Mouse (Mus musculus): ENCODE measurements around the gene Olfr1340. TPM values are rescaled to one million over a fixed set of nuclear protein-coding genes. Genes with fewer than 3 reads are reported as not detected.

Olfr1340 gene
- polyA plus RNA-seq, 1 experiment from 2014 or later: not detected

DNA sequence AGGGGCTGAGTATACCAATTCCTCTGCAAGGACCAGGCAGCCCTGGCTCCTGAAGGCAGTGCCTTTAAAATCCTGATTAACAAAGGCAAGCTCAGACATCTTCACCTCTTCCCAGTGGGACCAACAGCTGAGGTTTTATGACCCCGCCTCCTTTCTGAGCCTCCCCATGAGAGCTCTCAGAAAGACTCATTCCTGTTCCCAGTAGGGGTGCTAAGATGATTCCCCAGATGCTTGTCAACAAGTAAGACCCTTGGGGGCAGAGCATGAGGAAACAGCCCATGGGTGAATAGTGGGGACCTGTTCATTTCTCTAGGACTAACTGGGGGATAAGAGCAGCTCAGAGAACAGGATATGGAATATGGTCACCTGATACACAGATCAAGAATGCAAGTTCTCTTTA lies 38.7 kb downstream of the Olfr1340 start, which contains the start of gene Olfr1338:
TSS of gene Olfr1338 (minus strand) at position 101 of the 400 bp plus-strand sequence.
- no peaks in the 10 kb centered on the region for H3K27me3 ChIP-seq (ENCODE audit: insufficient read depth, low read length)
- WGBS (ENCODE audit: insufficient replicate concordance): 72% methylated on average over 1 of the region's 1 CpGs
- ATAC-seq: no peak
- no peaks in the 10 kb centered on the region for H3K4me1 ChIP-seq (ENCODE audit: insufficient read depth)
- DNase-seq: no peak
- no peak within 1 kb of the TSS for H3K9ac ChIP-seq (replicated peaks)
- H3K27ac ChIP-seq (ENCODE audit: low read depth): no peak within 1 kb of the TSS
- no peaks in the 10 kb centered on the region for H3K9me3 ChIP-seq (ENCODE audit: low read length)
- H3K4me3 ChIP-seq (ENCODE audit: low read depth, low read length): no peak within 1 kb of the TSS
- no peak for TF ChIP-seq CTCF (IDR thresholded peaks at IDR 0.05; ENCODE audit: low read depth)
- no peak within 1 kb of the TSS for H3K4me2 ChIP-seq (ENCODE audit: low read depth, low read length)
- H3K36me3 ChIP-seq (replicated peaks; ENCODE audit: insufficient read depth, low read length): no peaks in the 10 kb centered on the region

Other genes with a start within 250 kb of the Olfr1340 start
- gene Tie1, start 230.1 kb upstream of the Olfr1340 start, polyA plus RNA-seq (2015; fragmentation: Nextera tagmentation; extraction: Ambion mirVana): 7.1 and 8.2 TPM in 2 replicates
- 16.2 and 18.8 TPM in 2 replicates for gene 2610528J11Rik, start 193.1 kb upstream of the Olfr1340 start, polyA plus RNA-seq (2015; fragmentation: Nextera tagmentation; extraction: Ambion mirVana)
- gene Tmem125, start 176.1 kb upstream of the Olfr1340 start, polyA plus RNA-seq (2015; fragmentation: Nextera tagmentation; extraction: Ambion mirVana): 3.7 and 4.4 TPM in 2 replicates
- gene Cfap57, start 99.4 kb upstream of the Olfr1340 start, polyA plus RNA-seq (2015; fragmentation: Nextera tagmentation; extraction: Ambion mirVana): 0.36 and 0.42 TPM in 2 replicates
- 61.0 and 62.0 TPM in 2 replicates for gene Ebna1bp2, start 99.3 kb upstream of the Olfr1340 start, polyA plus RNA-seq (2015; fragmentation: Nextera tagmentation; extraction: Ambion mirVana)
- not detected in 2 replicates for gene Olfr62, start 61.2 kb upstream of the Olfr1340 start, polyA plus RNA-seq (2015; fragmentation: Nextera tagmentation; extraction: Ambion mirVana)
- not detected in 2 replicates for gene Olfr1342, start 27.4 kb upstream of the Olfr1340 start, polyA plus RNA-seq (2015; fragmentation: Nextera tagmentation; extraction: Ambion mirVana)
- gene Olfr1341, start 16.6 kb upstream of the Olfr1340 start, polyA plus RNA-seq (2015; fragmentation: Nextera tagmentation; extraction: Ambion mirVana): not detected in 2 replicates
- gene Olfr1339, start 12.0 kb downstream of the Olfr1340 start, polyA plus RNA-seq (2015; fragmentation: Nextera tagmentation; extraction: Ambion mirVana): not detected in 2 replicates
- not detected in 2 replicates for gene Olfr1338, start 38.6 kb downstream of the Olfr1340 start, polyA plus RNA-seq (2015; fragmentation: Nextera tagmentation; extraction: Ambion mirVana)
- gene Olfr1337, start 62.4 kb downstream of the Olfr1340 start, polyA plus RNA-seq (2015; fragmentation: Nextera tagmentation; extraction: Ambion mirVana): not detected in 2 replicates
- gene Olfr1335, start 89.8 kb downstream of the Olfr1340 start, polyA plus RNA-seq (2015; fragmentation: Nextera tagmentation; extraction: Ambion mirVana): not detected in 2 replicates
- not detected in 2 replicates for gene Olfr1333, start 116.1 kb downstream of the Olfr1340 start, polyA plus RNA-seq (2015; fragmentation: Nextera tagmentation; extraction: Ambion mirVana)
- gene Olfr1331, start 144.5 kb downstream of the Olfr1340 start, polyA plus RNA-seq (2015; fragmentation: Nextera tagmentation; extraction: Ambion mirVana): not detected in 2 replicates
- not detected in 2 replicates for gene Olfr1330, start 168.5 kb downstream of the Olfr1340 start, polyA plus RNA-seq (2015; fragmentation: Nextera tagmentation; extraction: Ambion mirVana)
- gene Olfr1329, start 197.3 kb downstream of the Olfr1340 start, polyA plus RNA-seq (2015; fragmentation: Nextera tagmentation; extraction: Ambion mirVana): not detected in 2 replicates
- not detected in 2 replicates for gene Olfr1328, start 218.5 kb downstream of the Olfr1340 start, polyA plus RNA-seq (2015; fragmentation: Nextera tagmentation; extraction: Ambion mirVana)
- gene Lao1, start 241.4 kb downstream of the Olfr1340 start, polyA plus RNA-seq (2015; fragmentation: Nextera tagmentation; extraction: Ambion mirVana): not detected in 2 replicates

Measured in liver, postnatal 0 days (tissue).